Mouse (Mus musculus) thymus, postnatal 10 days (tissue): ENCODE results near the gene Vav3.
A peak's percentile ranks its signal among the peaks of the same experiment; 100 is the strongest.

ENCODE experiments used
- DNase-seq, 2 experiments: peaks; one replicate each; pipeline ENCODE4 v3.0.0; 2021; ENCODE audit warnings: low spot score in 2 of 2

The Vav3 gene

DNA sequence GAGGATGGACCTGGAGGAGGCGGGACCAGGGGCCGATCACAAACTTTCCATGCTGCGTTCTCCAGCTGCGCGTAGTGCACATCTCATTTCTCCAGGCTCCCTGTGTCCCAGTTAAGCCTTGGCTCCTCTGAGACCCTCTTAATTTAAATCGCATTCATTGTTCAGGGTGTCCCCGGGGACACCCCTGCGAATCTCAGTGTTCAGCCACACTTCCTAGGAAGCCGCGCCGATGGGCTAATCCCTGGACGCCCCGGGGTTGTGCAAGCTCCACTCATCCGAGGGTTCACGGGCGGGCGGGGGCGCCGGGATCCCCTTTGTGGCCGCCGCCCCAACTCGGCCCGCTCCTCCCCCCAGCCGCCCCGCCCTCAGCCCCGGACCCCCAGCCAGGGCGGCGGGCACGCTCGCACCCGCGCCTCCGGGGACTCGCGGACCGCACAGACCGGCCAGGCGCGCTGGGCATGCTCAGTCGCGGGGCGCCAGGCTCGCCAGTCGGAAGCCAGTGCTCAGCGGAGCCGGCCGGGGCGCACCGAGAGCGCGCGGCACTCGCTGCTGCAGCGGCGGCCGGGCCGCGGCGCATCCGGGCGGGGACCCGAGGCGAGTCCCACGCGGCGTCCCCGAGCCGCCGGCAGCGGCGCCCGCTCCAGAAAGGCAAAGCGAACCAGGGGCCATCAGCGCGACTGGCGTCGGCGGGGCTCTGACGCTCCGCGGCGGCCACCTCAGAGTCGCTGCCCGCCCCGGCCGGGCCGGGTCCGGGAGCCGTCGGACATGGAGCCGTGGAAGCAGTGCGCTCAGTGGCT lies at the start of gene Vav3:
Gene Vav3 (plus strand): TSS at position 380 of the 797 bp plus-strand sequence.
- peak; percentile 23 to 55 for DNase-seq

- DNase-seq, result no peak
Measured at GRCm38 (mm10) chr3:109298857-109299256, 41.6 kb upstream of the Vav3 start.

DNA sequence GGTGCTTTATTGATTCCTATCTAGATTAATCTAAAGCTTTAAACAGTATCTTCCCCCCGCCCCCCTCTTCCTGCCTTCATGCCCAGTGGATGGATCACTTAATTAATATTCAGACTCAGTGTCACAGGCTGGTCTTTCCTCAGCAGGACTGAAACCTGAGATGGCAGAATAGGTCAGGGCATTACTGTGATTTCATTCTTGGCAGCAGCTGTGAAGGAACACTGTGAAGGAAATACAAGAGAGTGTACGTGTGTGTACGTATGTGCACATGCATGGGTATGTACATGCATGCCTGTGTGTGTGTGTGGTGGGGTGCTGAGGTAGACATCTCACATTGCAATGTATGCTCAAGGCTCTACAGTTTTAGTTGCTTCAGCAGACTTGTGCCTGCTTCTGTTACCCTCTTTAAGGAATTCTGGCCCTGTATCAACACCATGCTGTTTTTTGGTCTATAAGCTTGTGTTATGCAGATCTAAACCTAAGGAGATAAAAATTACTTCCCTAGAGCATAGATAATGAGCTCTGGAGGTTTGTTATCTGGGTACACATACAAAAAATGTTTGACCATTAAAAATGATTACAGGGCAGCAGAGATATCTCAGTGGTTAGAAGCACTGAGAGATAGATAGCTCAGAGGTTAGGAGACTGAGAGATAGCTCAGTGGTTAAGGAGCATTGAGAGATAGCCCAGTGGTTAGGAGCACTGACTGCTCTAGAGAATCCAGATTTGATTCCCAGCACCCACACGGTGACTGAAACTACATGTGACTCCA lies 41.0 kb upstream of the Vav3 start:
- DNase-seq, result no peak

GRCm38 (mm10) chr3:109302059-109302458 lies 38.4 kb upstream of the Vav3 start:
- no peak for DNase-seq

DNA sequence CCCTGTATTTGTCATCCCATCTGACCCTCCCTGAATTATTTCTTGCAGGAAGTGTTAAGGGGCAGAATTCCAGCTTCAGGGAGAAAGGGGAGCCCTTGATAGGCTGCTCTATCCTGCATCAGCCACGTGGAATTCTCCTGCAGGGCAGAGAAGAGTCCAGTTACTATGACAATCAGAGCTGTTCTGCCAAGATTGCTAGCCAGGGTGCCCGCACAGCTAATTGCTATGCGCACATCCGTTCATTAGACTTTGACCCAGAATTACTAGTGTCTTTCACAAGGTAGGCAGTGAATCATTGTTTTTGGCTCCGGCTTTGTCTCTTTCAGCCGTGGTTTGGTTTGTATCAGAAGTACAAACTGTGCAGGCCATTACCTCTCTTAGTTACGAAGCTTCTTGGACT lies 33.0 kb upstream of the Vav3 start:
- no peak for DNase-seq

- no peak for DNase-seq
Measured at GRCm38 (mm10) chr3:109308468-109308867, 32.0 kb upstream of the Vav3 start.

GRCm38 (mm10) chr3:109309317-109310265 lies 30.9 kb upstream of the Vav3 start:
- DNase-seq, result no peak

- no peak for DNase-seq
Measured at GRCm38 (mm10) chr3:109311172-109311824, 29.2 kb upstream of the Vav3 start.

DNA sequence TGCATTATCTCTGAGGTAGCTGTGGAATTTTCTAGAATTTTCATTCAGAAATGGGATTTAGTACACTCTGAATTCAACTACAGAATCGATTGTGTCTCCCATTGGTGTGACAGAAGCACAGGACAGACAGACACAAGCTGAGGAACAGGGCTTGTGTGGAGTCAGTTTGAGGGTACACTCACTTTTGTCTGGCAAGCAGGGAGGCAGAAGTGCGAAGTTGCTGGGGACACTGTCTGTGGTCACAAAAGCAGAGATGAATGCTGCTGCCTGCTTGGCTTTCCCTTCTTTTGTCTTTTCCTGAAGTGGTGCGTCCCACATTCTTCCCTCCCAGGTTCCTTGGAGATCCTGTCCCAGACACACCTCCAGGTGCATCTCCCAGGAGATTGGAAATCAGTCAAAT lies 28.6 kb upstream of the Vav3 start:
- no peak for DNase-seq

DNA sequence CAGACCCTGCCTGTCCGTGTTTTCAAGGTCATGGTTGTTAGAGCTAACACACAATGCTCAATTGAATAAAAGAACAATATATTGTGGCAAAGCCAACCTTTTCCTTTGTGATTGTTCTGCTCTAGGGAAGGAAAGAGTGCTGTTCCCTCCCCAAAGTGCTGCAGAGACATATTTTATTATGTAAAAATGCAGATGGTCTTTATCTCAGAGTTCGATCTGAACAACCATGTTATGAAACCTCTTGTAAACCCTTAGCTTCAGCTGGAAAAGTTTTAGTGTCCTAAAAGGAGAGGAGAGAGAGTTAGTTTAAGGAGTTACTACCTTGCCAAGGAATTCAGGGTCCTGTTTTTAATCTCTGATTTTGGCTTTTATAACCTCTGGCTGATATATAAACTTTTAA lies 27.0 kb upstream of the Vav3 start:
- no peak for DNase-seq

GRCm38 (mm10) chr3:109322225-109322624 lies 18.2 kb upstream of the Vav3 start:
- no peak for DNase-seq

- peak; percentile 45 to 70 for DNase-seq
Measured at GRCm38 (mm10) chr3:109323447-109324300, 16.8 kb upstream of the Vav3 start.

GRCm38 (mm10) chr3:109327128-109327527 lies 13.3 kb upstream of the Vav3 start:
- no peak for DNase-seq

- DNase-seq, result no peak
Measured at GRCm38 (mm10) chr3:109332755-109333154, 7.7 kb upstream of the Vav3 start.

DNA sequence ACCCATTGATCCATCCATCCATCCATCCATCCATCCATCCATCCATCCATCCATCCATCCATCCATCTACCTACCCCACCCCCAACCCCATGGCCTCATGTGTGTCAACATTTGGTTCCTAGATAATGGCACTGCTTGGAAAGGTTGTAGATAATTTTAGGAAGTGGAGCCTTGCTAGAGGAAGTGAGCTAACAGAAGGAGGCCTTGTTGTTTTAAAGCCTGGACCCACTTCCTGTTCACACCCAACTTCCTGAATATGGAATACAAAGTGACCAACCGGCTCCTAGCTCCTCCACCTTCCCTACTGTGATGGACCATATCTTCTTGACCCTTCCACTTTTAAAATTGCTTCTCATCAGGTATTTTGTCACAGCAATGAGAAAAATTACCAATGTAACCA lies 5.0 kb upstream of the Vav3 start:
- DNase-seq, result no peak

DNA sequence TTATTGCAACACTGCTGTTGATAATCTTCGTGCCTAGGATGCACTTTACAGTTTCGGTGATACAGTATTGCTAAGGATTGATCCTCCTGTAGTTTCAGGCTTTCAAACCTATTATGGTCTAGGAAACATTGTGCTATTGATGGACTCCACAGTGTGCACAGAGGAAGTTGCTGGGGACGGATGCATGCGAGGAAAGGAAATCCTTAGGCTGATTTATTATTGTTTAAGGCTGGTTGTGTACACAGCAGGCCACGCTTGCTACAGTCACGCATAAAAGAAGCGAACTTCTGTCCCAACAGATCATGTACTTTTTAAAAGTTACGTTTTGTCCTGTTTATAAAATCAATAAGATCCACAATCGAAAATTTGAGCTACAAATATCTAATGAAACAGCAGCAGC lies 1.2 kb upstream of the Vav3 start:
- no peak for DNase-seq

DNA sequence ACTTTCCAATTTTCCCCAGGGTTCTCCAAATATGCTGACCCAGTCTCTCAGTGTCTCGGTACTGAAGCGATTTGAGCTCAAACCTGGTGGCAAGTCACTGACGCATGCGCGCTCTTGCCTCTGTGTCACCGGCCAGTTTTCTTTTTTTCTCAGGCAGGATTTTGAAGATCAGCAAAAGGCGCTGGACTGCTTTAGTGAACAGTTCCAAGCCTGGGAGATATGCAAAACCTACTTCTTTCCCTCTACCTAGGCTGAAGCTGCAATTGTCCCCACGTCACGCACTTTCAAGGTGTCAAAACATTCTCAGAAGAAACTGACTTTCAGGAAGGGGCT lies 546 bp upstream of the Vav3 start:
- DNase-seq, result peak in 1 of 2 experiments; percentile 36

DNA sequence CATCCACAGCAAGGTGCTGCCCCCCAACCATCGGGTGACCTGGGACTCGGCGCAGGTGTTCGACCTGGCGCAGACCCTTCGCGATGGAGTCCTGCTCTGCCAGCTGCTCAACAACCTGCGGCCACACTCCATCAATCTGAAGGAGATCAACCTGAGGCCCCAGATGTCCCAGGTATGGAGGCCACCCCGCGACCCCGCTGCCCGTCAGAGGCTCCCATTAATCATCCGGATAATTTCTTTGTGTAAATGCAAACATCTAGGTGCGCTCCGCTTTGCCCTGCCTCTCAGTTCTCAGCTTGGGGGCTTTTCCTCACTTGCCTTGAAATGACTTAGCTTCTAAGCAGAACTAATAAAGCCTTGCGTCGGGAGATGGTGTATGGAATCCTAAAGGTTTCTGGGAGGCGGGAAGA lies 623 bp downstream of the Vav3 start:
- DNase-seq, result peak in 1 of 2 experiments; percentile 10

DNA sequence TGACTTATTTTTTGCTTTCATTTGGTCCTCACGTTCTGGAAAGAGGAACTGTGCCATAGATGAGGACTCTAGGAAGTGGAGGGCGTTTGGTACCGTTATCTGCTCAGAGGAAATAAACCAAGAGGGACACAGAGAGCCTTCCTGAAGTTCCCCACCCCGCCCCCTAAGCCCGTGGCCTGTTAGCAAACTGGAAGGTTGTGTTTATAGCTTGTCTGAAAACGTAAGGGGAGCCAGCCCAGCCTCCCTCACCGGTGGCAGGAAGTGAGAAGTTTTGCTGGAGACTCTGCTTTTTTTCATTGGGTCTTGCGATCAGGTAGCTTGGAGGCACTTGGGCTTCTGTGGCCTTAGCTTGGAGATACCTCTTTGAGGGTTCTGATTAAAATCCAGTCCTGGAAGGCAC lies 1.2 kb downstream of the Vav3 start:
- peak; percentile 44 to 67 for DNase-seq

DNA sequence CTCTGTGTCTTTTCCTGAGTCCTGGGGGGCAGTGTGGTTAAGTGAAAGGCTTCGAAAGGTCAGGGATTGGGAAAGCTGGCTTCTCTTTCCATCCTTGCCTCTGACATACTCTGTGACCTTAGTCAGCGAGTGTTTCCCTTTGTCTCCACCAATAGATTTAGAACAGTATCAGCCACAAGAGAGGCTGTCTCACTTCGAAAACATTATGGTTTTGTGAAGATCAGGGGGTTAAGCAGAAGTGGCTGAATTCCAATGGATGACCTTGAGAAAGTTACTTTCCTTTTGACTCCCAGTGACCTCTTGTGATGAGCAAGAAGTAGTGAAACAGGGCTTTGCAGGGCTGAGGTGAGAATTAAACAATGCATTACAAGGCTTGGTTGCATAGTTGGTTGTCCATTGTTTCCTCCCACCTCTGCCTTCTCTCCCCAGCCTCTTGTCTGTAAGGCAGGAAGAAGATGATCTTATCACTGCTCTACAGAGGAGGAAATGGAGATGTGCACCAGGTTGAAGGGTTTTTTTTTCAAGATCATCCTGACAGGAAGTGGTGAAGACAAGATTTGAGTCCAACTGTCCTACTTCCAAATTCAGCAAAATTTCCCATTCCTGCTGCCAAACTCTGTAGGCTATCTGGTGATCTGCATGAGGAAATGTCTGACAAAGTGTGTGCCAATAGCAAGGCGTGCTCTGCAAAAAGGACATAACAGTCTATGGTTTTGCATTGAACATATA lies 11.7 kb downstream of the Vav3 start:
- peak in 1 of 2 experiments; percentile 9 for DNase-seq
